Mouse (Mus musculus) embryo, embryonic 9.5 days (tissue): ENCODE results near the gene Wbp1l.
A peak's percentile ranks its signal among the peaks of the same experiment; 100 is the strongest.

Source experiments
- DNase-seq: peaks from one replicate; pipeline ENCODE4 v3.0.0-alpha.2; 2017; ENCODE audit errors: extremely low spot score

The Wbp1l gene

DNA sequence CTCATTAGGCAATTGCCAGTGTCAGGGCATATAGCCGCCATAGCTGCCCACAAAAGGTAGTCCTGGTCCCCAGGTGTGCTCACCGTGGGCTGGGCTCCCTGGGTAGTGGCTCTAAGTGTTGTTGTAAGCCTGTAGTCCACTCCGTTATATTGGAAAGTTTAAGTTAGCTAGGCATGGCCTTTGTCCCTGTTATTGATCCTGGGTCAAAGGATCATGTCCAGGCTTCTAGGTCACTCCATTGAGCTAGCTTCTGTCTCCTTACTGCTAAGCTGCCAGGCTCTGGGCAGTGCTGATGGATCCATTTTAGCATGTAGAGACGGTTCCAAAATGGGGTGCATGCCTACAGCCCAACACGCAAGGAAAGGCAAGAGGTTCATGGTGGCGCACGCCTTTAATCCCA is 59.5 kb downstream of the Wbp1l start:
- no peak for DNase-seq

DNA sequence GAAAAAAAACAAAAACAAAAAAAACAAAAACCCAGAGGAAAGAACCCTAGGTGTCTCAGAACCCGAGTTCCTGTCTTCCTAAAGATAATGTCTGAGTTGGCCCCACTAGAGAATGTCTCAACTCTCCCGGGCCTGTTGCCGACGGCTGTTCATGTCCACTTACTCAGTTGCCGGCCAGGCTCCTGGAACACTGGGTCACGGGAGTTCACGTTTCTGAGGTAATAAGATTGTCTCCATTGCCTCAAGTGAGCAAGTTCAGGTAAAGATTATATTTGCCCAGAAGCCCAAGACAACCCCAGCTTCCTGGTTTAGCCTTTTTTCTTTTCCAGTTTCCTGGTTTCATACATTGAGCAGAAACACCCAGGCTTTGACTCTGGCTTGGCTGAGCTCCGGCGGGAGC is 60.0 kb downstream of the Wbp1l start:
- no peak for DNase-seq

DNA sequence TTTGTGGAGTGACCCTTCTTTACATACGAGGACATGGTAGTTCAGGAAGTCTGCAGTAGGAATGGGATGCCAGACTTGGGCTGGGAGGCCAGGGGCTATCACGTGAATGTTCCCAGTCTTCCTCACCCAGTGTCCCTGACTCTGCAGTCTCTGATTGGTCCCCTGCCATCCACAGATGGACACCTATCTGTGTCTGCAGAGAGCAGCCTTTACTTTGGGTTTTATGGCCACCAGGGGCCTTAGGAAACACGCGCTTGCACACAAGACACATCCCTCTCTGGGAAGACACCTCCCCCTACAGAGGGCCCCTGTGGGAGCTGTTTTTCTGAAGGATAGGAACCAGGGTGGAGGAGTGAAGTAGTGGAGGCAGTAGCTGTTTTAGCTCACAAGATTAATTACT is 62.6 kb downstream of the Wbp1l start:
- DNase-seq, result no peak

GRCm38 (mm10) chr19:46662214-46662613 is 63.3 kb downstream of the Wbp1l start:
- no peak for DNase-seq

DNA sequence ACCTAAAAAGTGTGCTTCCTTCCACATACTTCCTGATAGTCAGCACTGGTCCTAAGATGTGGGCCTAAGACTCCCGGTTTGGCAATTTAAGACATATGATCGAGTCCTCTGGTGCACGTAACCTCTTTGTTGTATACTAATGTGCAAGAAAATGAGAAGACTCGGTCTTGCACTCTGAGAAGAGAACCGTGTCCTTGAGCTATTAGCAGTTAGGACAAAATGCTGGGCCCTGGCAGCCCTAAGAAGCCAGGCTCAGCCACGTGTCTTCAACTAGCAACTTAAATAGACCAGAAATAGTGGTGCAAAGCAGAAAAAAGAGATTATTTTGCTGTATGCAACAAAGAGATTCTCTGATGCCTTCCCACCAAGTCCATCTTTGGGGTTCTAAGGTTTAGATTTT is 63.9 kb downstream of the Wbp1l start:
- DNase-seq, result no peak

- no peak for DNase-seq
Observed at GRCm38 (mm10) chr19:46665474-46665873, 66.6 kb downstream of the Wbp1l start.

- no peak for DNase-seq
Observed at GRCm38 (mm10) chr19:46667300-46667699, 68.4 kb downstream of the Wbp1l start.

DNA sequence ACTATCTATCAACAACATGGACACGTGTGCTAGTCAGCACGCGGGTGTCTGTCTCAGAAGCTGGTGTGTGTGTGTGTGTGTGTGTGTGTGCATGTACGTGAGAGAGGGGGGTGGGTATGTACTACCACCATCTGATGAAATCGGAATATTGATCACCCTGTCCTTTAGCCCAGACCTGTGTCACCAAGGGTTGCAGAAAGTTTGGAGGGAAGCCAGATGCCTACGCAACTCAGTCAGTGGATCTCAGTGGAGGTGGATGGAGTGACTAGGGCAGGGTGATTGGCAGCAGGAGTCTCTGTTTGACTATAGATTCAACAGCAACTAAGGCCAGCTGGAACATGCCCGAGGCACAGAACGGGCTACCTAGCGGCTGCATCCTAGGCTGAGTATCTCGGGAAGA is 69.4 kb downstream of the Wbp1l start:
- no peak for DNase-seq

DNA sequence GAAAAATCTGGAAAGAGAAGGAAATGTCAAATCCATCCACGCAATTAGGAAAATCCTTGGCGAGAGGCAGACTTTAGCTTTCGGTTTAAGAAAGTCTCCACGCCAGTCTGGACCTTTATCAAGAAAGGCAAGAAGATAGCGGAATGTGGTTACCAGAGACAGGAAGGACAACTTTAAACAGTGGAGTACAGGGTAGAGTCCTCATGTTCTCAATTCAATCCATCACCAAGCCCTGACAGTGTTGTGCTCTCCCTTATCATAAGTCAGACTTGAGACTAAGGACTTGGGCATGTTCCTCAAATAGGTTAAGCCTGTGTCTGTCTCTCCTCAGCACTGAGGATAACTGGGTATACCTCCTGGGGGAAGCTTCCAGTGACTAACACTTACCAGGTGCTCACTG is 70.9 kb downstream of the Wbp1l start:
- DNase-seq, result no peak

DNA sequence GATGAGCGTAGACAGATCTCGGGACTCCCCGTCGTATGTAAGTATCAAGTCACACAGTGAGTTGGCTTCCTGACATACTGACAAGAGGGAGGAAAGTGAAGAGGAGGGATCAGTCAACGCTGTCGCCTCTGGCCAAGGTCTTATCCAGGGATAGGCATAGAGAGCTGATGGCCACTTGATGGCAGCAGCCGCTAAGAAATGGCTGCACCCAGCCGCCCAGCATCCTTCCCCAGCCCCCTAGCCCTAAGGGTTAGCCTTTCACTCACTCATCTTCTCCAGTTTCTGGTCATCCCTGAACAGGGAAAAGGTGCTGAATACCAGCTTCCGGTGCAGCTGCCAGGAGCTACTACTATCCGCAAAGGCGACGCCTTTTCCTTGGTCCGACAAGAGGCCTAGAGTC is 71.8 kb downstream of the Wbp1l start:
- peak; percentile 66 for DNase-seq

GRCm38 (mm10) chr19:46672766-46673418 is 74.0 kb downstream of the Wbp1l start, which contains the start of gene Cyp17a1:
TSS of gene Cyp17a1 (minus strand) at chr19:46673172.
- no peak for DNase-seq

- DNase-seq, result no peak
Observed at GRCm38 (mm10) chr19:46675641-46676040, 76.8 kb downstream of the Wbp1l start.

DNA sequence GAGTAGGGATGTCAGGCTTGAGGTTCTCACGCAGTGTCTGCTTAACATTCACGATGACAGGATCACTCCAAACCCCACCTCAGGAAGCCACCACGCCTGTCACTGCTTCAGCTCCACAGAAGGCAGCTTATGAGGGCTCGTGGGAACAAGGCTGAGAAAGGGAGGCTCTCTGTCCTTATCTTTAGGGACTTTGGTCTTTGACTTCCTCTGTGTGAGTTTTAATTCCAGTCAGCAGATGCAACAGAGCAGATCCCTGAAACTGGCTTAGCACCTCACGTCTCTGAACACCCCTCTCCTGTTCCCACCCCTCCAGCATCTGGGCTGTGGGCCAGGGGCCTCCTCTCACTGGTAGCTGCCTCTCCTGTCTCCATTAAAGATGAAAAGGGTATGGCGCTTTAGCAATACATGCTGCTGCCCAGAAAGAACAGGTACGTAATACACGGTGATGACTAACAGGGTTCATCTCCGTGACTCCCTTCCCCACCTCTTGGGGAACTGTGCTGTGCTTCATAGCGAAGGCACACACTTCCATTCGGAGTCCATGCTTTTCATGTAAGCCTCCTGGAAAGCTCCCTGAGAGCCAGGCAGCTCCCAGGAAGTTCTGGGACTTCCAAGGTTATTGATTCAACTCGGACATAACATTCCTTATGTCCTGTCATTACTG is 81.0 kb downstream of the Wbp1l start:
- no peak for DNase-seq

GRCm38 (mm10) chr19:46689460-46690372 is 90.8 kb downstream of the Wbp1l start, which contains the start of gene Borcs7:
TSS of gene Borcs7 (plus strand) at chr19:46689906.
- peak; percentile 92 for DNase-seq

DNA sequence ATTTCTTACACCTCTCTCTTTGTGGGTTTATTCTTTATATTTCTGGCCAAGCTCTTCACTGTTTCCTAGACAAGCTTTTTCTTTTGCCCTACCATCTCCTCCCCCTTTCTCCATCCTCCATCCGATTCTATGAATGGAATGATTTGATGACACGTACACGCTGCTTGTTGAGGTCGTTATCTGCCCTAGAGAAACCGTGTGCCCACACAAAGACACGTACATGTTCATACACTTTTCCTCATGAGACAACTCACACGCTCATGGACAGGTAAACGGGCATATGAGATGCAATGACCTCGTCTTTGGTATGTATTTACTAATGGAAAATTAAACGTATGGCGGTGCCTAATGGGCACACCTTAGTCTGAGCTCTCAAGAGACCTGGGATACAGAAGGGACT is 91.5 kb downstream of the Wbp1l start:
- DNase-seq, result no peak

- DNase-seq, result no peak
Observed at GRCm38 (mm10) chr19:46691078-46691477, 92.2 kb downstream of the Wbp1l start.

DNA sequence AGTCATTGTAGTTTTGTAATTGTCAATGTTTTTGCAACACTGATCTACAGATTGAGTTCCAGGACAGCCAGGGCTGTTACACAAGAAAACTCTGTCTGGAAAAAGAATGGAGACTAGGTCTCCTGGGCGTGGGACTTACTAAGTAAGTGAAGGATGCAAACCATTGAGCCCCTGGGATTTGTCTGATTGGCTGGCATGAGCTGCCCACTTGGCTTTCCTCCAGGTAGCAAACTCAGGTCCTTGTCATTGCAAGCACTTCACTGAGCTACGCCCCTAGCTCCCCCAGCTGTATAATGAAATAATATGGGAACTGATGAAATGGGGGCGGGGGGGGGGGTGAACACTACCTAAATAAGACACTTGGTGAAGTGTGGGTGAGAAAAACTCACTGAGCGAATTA is 94.3 kb downstream of the Wbp1l start:
- no peak for DNase-seq

DNA sequence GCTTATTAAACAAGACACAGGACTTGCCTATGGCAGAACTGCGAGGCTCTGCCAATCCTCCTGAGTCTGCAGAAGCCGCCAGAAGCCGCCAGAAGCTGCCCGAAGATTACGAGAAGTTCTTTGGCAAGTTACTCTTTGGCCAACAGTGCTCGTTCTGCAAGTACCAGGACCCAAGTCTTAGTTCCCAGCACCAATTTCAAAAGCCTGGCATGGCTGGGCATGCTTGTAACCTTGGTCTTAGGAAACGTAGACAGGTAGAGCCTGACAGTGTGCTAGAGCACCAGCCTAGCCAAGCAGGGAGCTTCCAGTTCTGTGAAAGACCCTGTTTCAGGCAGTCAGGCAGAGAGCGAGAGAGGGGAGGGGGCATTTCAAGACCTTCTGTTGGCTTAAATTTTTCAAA is 97.6 kb downstream of the Wbp1l start:
- DNase-seq, result no peak

DNA sequence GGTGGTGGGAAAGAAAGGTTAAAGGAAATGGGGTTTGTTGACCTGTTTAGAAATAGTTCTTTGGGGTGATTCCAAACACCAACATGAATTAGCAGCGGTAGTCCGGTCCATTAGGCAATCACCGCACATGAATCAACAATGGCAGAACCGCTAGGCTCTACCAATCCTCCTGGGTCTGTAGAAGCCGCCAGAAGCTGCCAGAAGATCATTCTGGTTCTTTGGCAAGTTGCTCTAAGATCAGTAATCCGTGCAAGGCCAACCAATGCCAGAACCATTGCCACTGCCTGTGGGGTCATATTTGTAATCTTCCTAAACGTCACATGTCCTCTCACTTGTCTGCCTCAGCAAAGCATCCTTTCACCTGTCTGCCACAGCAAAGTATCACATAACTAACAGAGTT is 98.1 kb downstream of the Wbp1l start:
- no peak for DNase-seq

- DNase-seq, result no peak
Observed at GRCm38 (mm10) chr19:46697840-46698517, 99.1 kb downstream of the Wbp1l start.

DNA sequence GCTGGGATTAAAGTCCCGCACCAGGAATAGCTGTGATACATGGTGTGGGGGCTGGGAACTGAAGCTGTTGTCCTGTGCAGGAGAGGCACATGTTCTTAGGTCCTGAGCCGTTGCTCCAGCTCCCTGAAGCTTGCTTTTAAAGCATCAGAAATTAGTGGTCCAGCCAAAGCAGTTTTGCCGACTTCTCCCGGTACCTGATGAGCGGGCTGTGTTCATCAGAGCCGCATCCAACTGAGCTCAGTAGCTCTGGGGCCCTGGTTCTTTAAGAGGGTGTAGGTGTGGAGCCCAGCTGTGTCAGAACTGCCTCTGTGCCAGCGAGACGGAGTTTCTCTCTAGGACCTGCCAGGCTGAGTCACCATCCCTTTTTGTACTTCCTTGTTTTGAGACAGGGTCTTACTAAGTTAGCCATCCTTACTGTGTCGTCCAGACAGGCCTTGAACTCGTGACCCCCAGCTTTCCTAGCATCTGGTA is 100.2 kb downstream of the Wbp1l start:
- DNase-seq, result no peak

DNA sequence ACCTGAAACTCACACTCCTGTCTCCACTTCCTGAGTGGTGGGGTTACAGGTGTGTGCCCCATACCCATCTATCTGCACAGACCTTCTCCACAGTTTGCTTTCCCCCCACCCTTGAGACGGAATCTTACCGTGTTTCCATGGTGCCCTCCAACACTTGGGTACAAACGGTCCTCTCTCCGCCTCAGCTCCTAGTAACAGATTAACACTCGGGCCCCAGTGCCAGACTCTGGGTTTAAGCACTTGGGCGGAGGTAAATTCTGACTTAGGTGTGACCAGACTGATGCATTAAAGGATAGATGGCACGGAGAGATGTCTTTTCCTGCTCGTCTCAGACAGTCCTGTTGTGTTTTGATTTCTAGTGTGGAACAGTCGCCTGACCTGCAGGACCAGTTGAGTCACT is 102.3 kb downstream of the Wbp1l start:
- DNase-seq, result no peak
